Mouse (Mus musculus) forelimb bud, embryonic 11.5 days (tissue): ENCODE data around the gene Isl2.
A peak's percentile ranks its signal among the peaks of the same experiment; 100 is the strongest.

Experiments used
- DNase-seq: peaks from one replicate; pipeline ENCODE4 v3.0.0-alpha.2; 2012; ENCODE audit warnings: low read depth, low spot score

The Isl2 gene

DNA sequence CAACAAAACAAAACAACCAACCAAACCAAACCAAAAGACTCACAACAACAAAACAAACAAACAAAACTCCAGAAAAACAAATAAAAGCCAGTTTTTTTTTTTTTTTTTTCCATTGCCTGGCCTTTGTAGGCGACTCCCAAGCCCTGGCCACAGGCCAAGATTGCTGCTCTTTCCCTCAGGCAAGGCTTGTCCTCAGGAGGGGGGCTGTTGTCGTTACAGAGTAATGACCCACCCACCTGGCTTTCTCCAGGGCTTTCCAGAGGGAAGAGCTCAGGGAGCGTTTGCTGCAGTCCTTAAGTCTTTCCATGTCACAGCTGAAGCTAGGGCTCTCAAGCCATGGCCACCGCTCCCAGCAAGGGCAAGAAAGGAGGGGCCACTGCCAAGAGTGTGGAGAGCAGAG is at the start of gene Isl2:
Isl2 (plus strand) TSS at position 296 of the 400 bp plus-strand sequence.
- peak; percentile 59 for DNase-seq

DNA sequence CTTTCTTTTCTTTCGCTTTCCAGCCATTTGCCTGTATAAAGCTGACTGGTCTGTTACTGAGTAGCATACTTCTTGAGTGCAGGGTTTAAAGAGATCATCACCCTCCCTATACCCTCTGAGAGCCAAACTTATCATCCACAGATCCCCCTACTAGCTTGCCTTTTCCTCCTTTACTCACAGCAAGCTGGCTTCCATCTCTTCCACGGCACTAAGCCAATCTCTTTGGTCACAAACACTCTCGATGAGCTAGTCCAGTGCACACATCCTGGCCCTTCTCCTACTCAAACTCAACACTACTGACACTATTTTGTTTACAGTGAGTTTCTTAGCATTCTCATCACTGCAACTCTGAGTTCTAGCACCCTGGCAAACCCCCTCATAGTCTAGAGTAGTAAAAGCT is 30.6 kb upstream of the Isl2 start:
- DNase-seq, result no peak

DNA sequence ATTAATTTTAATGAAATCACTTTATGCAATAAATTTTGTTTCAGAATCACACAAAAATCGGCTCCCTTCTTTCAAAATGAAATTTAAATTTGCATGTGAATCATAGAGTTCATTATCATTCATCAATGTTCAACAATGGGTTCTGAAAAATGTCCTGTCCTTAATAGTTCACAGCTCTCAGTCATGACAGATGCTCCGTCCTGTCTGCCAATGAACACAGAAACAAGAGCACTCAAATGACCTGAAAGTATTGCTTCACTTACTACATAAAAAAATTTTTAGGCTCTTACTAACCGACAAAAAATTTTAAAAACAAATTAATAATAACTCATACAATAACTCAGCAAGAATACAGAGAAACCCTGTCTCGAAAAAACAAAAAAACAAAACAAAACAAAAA is 29.8 kb upstream of the Isl2 start:
- DNase-seq, result no peak

DNA sequence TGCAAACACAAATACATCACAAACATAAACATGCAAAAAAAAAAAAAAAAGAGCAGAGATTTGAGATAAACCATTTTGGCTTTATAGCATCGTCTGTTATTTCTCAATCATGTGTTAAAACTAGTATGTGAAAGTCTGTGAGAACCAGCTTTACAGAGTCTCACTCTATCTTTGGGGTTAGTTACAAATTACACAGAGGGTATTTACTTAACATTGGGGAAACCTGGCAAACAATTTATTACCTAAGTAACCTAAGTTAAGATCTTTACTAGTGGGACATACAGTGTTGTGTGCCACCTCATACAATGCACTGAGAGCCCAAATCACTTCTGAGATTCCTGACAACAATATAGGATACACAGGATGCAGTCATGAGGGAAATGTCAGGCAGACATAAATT is 28.7 kb upstream of the Isl2 start:
- DNase-seq, result no peak

DNA sequence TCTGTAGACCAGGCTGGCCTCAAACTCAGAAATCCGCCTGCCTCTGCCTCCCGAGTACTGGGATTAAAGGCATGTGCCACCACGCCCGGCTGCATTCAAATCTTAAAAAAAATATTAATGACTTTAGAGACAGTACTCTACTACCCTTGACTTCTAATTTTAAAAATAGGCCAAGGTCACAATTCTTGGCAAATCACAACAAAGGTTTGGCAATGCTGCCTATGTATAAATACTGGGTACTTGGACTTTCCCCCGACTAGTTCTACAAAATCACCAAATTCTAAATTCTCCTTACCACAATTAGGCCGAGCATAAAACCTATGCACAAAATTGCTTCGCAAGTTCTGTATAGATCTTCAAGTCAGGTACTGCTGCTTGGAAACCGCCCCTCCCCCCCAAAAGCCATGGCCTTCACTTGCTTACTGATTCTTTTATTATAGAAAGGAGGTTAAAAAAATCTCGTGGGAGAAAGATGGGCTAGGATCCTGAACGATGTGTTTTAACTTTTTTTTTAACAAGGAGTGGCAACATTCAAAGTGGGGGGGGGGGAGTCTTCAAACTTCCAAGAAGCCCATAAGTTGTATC is 27.7 kb upstream of the Isl2 start:
- no peak for DNase-seq

DNA sequence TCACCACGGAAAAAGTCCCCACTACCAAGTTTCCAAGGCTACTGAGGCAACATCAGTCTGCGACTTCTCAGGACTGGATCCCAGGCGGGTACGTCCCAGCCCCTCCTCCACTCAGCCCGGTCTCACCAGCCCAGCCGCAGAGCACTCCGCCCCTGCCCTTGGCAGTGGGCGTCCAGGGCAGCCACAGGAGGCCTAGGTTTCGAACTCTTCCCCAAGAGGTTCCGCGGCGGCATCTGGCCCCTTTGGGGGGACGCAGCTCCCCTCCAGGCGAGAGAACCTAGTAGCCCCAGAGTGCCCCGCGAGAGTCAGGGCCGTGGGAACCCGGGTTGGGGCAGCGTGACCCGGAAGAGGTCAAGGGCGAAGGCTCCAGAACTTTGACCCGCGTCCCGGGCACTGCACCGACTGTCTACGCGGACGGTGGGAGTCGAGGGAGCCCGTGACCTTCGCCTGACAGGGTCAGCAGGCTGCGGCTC is 26.9 kb upstream of the Isl2 start:
- peak; percentile 50 for DNase-seq

DNA sequence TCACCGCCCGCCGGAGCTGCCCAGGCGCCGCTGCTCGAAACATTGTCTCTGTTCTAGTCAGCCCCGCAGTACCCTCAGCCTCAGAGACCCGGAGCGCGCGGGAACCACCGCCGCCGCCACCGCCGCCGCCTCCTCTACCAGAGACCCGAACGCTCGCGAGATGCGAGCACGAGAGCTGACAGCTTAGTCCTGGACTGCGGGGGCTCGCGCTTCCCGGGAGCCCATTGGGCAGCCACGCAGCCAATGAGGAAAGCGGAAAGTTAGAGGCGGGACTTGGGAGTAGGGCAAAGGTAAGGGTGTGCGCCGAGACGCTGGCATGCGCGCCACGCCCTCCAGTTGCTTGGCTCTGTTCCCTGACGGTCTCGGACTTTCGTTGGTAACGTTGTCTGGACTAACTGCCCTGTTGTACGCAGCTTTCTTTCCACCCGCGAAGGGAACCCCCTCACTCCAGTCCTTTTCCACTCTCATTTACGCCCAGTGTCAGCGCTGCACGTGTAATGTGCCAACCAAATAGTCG is 26.4 kb upstream of the Isl2 start, which contains the start of gene Etfa:
Etfa (minus strand) TSS at position 217 of the 517 bp plus-strand sequence.
- DNase-seq, result peak; percentile 97

DNA sequence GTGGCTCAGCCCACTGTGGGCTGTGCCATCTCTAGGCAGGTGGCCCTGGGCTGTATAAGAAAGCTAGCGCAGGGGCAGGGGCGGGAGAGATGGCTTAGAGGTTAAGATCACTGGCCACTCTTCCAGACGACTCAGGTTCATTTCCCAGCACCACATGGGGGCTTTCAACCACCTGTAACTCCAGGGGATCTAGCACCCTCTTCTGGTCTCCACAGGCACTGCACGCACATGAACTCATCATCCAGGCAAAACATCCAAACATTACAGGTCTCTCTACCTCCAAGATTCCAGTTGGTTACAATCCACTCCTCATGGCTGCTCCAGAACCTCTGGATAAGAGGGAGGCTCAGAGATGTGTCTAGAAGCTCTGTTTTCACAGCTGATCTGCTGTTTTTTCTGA is 12.8 kb upstream of the Isl2 start:
- no peak for DNase-seq

DNA sequence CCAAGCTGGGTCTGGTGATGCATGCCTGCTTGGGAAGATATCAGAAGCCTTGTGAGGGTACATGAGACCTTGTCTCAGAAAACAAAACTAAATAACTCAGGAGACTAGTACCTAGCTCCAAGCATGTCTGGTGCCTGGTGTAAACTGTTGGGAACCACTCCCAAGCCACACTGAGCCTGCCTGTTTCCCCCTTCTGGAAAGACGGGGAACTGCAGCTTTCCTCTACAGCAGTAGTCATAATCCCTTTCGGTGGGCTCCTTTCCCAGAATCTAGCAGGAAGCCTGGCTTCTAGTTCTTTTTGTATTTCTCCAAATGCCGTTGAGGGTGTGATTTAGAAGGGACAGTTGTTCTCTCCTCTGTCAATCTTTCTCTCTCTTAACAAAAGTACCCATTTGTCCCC is 2.6 kb upstream of the Isl2 start:
- peak; percentile 66 for DNase-seq

DNA sequence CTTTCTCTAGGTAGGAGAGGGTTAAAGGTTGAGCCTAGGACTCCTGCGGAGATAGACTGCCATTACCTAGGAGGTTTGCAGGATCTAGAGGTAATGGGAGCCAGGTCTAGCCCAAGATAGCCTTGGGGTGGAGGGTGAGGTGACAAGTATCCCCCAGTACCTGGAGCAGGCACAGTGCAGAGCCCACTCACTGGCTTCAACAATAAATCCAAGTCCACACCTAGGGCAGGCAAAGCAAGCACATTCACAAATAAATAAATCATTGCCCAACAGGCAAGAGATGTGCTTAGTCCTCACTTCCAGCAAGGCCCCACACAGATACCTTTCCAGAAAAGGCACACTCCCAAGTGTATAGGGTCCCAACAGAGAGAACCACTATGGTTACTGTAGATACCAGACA is 534 bp downstream of the Isl2 start:
- DNase-seq, result no peak

DNA sequence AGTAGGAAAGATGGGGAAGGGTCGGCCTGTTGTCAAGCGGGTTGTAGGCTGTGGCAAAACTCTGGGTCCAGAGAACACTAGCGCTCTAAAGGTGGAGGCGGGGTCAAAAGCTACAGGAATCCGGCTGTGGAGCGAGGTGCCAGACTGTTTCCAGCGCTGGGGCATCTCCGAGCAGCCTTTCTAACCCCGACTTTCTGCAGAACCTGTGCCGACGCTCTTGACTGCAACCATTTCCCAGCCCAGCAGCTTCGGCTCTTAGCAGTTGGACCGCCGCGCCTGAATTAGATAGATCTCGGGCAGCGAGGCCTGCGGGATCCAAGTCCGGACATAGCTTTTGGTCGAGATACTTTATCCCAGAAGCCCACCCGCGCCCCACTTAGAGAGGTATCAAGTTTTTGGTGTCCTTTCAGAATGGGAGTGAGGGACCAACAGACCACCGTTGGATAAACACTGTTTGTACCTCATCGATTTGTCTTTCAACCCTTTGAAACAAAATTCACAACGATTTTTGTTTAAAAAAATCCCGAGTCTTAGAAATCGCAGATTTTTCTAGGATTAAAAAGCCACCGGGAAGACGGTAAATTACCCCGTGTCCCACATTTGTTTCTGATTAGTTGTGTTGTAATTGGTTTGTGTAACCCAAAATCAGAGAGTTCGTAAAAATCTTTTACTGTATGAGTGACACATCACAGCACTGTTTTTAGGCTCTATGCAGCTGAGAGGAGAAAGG is 1.4 kb downstream of the Isl2 start:
- DNase-seq, result no peak

DNA sequence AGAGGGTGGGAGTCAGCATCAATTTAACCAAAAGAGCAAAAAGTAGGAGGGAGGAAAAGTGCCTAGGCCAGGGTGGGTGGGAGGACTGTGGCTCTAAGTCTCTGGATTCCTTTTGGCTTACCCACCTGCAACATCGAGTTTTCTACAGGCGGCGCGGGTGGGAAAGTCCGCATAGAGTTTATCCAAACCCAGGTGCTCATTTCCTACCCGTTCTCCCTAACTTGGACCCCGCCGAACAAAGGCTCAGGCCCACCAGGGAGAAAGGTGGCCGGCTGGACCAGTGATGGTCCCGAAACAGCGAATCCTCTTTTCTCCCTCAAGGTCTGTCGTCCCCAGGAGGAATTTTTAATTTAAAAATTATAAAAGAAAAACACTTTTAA is 1.9 kb downstream of the Isl2 start:
- DNase-seq, result no peak

DNA sequence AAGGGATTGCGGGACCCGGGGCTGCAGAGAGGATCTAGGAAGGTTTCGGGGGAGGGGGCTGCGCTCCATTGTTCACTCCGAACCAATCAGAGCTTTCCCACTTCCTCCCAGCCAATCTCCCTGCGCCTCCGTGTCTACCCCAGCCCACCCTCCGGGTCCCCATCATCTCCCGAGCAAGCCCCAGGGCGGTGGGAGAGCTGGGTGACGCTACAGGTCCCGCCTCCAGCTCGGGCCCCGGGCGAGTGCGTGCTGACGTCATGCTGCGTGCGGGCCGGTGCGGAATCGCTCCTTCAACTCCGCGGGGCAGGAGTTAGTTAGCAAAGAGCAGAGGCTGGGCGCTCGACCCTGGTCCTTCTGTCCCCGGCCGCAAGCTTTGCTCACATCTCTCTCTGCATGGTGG is 2.4 kb downstream of the Isl2 start:
- DNase-seq, result peak; percentile 92

DNA sequence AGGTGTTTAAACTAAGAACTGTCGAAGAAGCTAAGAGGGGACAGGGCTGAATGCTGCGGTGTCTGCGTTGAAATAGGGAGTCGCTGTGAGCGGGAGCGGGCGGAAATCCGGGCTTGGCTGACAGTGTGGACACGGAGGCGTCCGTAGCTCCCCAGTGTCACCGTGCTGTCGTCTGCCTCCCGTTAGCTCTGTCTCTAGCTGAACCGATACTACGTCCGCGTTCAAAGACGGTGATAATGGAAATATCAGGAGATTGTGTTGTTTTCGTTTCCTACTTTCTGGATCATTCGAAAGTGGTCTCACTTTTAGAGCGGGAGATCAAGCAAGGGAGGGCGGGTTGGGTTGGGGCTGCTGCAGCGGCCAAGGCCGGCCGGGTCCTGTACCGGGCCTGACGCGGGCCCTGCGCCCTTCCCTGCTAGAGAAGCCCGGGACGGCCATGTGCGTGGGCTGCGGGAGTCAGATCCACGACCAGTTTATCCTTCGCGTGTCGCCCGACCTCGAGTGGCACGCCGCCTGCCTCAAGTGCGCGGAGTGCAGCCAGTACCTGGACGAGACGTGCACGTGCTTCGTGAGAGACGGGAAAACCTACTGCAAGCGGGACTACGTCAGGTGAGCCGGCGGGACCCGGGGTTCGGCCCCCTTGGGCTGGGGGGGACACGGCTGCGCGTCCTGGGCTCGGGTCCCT is 3.4 kb downstream of the Isl2 start:
- DNase-seq, result no peak

DNA sequence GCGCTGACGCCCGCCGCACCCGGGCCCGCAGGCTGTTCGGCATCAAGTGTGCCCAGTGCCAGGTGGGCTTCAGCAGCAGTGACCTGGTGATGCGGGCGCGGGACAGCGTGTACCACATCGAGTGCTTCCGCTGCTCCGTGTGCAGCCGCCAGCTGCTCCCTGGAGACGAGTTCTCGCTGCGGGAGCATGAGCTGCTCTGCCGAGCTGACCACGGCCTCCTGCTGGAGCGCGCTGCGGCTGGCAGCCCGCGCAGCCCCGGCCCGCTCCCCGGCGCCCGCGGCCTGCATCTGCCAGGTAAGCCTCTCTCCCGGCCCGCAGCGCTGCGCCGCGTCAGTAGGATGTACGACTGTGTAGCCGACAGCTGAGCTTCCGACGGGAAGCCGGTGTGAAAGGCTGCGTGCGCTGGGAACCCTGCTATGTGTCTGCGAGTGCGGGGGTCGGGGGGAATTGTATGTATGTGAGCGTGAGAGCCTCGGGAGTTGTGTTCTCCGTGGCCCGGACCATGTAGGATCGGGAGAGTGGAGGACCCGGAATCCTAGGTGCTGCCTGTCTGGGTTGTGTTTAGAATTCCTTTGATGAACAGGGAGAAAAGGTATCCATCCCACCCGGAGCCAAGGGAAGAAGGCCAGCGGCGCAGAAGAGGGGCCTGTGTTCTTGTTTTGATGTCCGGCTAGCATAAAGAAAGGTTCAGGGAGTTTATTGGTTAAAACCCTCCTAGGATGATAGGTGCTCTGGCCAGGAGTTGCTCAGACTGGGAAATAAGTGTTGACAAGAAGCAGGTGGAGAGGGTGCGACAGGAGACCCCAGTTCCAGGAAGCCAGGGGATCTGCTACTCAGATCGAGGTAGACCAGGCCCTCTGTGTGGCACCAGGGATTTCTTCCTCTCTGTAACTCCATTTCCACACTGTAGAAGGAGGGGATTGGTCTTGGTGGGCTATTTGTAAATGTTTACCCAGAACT is 4.2 kb downstream of the Isl2 start:
- no peak for DNase-seq

DNA sequence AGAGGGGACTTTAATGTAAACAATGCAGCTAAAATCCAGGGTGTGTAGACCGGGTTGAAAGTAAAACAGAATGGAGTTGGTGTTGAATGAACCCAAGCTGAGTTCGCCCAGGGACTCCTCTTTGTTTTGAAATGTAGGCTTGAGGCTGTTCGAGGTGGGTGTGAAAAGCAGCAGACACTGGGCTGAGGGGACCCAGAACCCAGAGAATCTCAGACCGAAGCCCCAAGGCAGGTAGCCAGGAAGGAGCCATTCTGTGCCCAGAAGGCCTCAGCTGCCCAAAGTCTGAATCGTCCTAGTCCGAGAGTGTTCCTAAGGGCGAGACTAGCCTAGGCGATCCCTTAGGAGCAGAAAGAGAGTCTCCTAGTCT is 4.8 kb downstream of the Isl2 start:
- DNase-seq, result no peak

DNA sequence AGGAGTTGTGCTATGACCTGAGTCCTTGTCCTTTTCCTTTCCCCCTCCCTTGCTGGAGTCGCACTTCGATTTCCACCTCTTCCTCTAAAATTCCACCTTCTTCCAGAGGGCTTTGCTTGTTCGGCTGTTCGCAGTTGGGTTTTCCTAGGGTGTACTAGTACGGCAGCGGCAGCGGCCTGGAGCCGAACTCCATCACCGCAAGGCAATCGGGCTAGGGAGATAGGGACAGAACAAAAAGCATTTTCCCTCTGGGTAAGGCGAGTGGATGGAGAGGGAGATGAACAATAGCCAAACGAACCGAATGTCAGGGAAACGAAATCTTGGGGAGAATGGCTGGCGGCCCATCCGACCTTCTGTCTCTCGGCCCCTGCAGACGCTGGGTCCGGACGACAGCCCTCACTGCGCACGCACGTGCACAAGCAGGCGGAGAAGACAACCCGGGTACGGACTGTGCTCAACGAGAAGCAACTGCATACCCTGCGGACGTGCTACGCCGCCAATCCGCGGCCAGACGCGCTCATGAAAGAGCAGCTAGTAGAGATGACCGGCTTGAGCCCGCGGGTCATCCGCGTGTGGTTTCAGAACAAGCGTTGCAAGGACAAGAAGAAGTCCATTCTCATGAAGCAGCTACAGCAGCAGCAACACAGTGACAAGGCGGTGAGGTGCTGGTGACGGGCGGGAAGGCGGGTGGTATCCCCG is 5.4 kb downstream of the Isl2 start:
- DNase-seq, result peak; percentile 48

DNA sequence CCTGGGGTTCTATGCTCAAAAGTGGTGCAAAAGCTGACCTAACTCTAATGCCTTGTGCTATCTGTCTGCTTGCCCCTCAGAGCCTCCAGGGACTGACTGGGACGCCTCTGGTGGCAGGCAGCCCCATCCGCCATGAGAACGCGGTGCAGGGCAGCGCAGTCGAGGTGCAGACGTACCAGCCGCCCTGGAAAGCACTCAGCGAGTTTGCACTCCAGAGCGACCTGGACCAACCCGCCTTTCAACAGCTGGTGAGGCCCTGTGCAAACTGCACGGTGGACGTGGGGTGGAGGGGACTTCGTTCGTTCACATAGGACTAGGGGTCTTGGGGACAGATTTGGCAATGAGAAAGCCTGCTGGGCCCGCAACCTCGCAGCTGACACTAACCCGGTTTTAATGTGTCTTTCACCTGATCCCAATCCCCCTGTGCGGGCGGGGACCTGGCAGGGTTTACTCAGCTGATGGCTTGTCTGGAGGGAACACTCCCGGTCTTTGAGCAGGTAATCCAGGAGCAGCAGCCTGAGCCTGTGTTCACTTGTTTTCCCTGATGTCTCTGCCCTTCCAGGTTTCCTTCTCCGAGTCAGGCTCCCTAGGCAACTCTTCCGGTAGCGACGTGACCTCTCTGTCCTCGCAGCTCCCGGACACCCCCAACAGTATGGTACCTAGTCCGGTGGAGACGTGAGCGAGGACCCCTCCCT is 6.5 kb downstream of the Isl2 start:
- DNase-seq, result no peak

DNA sequence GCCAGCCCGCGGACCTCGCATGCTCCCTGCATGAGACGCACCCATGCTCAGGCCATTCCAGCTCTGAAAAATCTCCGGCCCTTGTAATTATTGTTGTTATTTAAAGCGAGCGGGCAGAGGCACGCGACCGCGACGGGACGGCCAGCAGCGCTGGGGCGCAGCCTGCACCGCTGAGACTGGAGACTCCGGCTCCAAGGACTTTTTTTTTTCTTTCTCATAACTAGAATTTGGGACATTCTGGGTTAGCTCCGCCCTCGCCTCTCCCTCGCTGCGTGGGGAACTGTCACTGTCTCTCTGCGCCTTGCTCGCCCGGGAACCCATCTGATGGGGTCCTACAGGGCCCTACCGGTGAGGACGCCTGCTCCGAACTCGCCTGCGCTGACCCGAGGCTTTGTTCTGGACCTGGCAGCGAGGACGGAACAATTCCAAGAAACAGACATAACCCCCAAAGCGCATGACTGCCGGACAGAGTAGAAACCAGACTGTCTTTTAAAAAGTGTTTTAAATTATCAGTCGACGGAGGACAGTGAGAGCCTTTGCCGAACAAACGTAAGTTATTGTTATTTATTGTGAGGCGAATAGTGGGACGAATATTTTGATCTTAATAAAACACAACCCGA is 7.2 kb downstream of the Isl2 start:
- DNase-seq, result no peak
